Mouse (Mus musculus): Measurements from ENCODE around the gene Fez2. TPM values are rescaled to one million over a fixed set of nuclear protein-coding genes. Genes with fewer than 3 reads are reported as not detected.
A peak's percentile ranks its signal among the peaks of the same experiment; 100 is the strongest.

The Fez2 gene
- total RNA-seq, 1 experiment from 2014 or later = 23.6 TPM

GRCm38 (mm10) chr17:78379079-78379729 is 38.7 kb downstream of the Fez2 start:
- no peak for ATAC-seq (replicated peaks; ENCODE audit: insufficient number of reproducible peaks, low FRiP score, low TSS enrichment, poor library complexity, severe bottlenecking)

- ATAC-seq (replicated peaks; ENCODE audit: insufficient number of reproducible peaks, low FRiP score, low TSS enrichment, poor library complexity, severe bottlenecking) = no peak
Measured at GRCm38 (mm10) chr17:78376587-78376986, 41.4 kb downstream of the Fez2 start.

GRCm38 (mm10) chr17:78374756-78375155 is 43.2 kb downstream of the Fez2 start:
- ATAC-seq (replicated peaks; ENCODE audit: insufficient number of reproducible peaks, low FRiP score, low TSS enrichment, poor library complexity, severe bottlenecking) = no peak

GRCm38 (mm10) chr17:78373849-78374248 is 44.1 kb downstream of the Fez2 start:
- peak; percentile 36; the same call in 1 of the 2 replicates for ATAC-seq (replicated peaks; ENCODE audit: insufficient number of reproducible peaks, low FRiP score, low TSS enrichment, poor library complexity, severe bottlenecking)

GRCm38 (mm10) chr17:78373174-78373573 is 44.8 kb downstream of the Fez2 start:
- no peak for ATAC-seq (replicated peaks; ENCODE audit: insufficient number of reproducible peaks, low FRiP score, low TSS enrichment, poor library complexity, severe bottlenecking)

GRCm38 (mm10) chr17:78370445-78370844 is 47.5 kb downstream of the Fez2 start:
- no peak for ATAC-seq (replicated peaks; ENCODE audit: insufficient number of reproducible peaks, low FRiP score, low TSS enrichment, poor library complexity, severe bottlenecking)

- no peak for ATAC-seq (replicated peaks; ENCODE audit: insufficient number of reproducible peaks, low FRiP score, low TSS enrichment, poor library complexity, severe bottlenecking)
Measured at GRCm38 (mm10) chr17:78368481-78368880, 49.5 kb downstream of the Fez2 start.

- no peak for ATAC-seq (replicated peaks; ENCODE audit: insufficient number of reproducible peaks, low FRiP score, low TSS enrichment, poor library complexity, severe bottlenecking)
Measured at GRCm38 (mm10) chr17:78366070-78366469, 51.9 kb downstream of the Fez2 start.

- ATAC-seq (replicated peaks; ENCODE audit: insufficient number of reproducible peaks, low FRiP score, low TSS enrichment, poor library complexity, severe bottlenecking) = no peak
Measured at GRCm38 (mm10) chr17:78364555-78365302, 53.2 kb downstream of the Fez2 start.

- ATAC-seq (replicated peaks; ENCODE audit: insufficient number of reproducible peaks, low FRiP score, low TSS enrichment, poor library complexity, severe bottlenecking) = peak; percentile 82
Measured at GRCm38 (mm10) chr17:78361939-78362728, 55.8 kb downstream of the Fez2 start.

- ATAC-seq (replicated peaks; ENCODE audit: insufficient number of reproducible peaks, low FRiP score, low TSS enrichment, poor library complexity, severe bottlenecking) = no peak
Measured at GRCm38 (mm10) chr17:78358251-78358726, 59.7 kb downstream of the Fez2 start.

- ATAC-seq (replicated peaks; ENCODE audit: insufficient number of reproducible peaks, low FRiP score, low TSS enrichment, poor library complexity, severe bottlenecking) = no peak
Measured at GRCm38 (mm10) chr17:78357753-78358152, 60.2 kb downstream of the Fez2 start.

GRCm38 (mm10) chr17:78355611-78356010 is 62.3 kb downstream of the Fez2 start:
- ATAC-seq (replicated peaks; ENCODE audit: insufficient number of reproducible peaks, low FRiP score, low TSS enrichment, poor library complexity, severe bottlenecking) = no peak

GRCm38 (mm10) chr17:78354871-78355270 is 63.1 kb downstream of the Fez2 start:
- no peak for ATAC-seq (replicated peaks; ENCODE audit: insufficient number of reproducible peaks, low FRiP score, low TSS enrichment, poor library complexity, severe bottlenecking)

GRCm38 (mm10) chr17:78354411-78354810 is 63.5 kb downstream of the Fez2 start:
- ATAC-seq (replicated peaks; ENCODE audit: insufficient number of reproducible peaks, low FRiP score, low TSS enrichment, poor library complexity, severe bottlenecking) = no peak

- no peak for ATAC-seq (replicated peaks; ENCODE audit: insufficient number of reproducible peaks, low FRiP score, low TSS enrichment, poor library complexity, severe bottlenecking)
Measured at GRCm38 (mm10) chr17:78352500-78352855, 65.5 kb downstream of the Fez2 start.

- peak; percentile 42; the same call in 1 of the 2 replicates for ATAC-seq (replicated peaks; ENCODE audit: insufficient number of reproducible peaks, low FRiP score, low TSS enrichment, poor library complexity, severe bottlenecking)
Measured at GRCm38 (mm10) chr17:78351676-78352499, 66.1 kb downstream of the Fez2 start.

- no peak for ATAC-seq (replicated peaks; ENCODE audit: insufficient number of reproducible peaks, low FRiP score, low TSS enrichment, poor library complexity, severe bottlenecking)
Measured at GRCm38 (mm10) chr17:78347111-78347801, 70.7 kb downstream of the Fez2 start.
